In the genomic region with DNA sequence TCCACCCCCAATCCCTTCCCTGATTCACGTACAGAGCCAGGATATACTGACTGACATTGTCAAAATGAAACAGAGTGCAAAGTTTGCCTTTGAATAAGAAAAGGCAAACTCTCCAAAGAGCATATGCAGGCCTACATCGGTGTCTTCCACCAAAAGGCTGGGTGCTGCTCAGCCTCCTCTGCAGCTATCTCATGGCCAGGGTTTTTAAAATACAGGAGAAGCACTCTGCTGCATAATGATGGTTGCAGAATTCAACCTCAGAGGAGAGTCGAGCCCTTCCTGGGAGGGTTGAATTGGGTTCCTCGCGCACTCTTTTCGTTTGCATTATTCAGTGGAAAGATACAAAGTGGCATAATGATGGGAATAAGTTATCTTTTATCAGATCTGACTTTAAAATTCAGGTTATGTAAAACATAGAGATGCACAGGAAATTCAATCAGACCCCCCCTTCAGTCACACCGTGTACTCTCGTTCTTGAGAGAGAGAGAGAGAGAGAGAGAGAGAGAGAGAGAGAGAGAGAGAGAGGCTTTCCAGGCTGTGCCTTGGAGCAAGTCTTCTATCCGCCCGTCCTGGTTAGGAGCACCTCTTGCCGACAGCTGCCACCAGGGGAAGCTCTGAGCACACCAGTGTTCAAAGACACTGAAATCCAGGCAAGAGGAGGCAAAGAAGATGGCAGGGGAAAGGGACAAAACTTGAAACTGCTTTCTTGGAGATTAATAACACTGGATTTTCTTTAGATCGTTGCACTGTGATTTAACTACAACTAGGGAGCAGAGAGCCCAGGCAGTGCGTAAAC, we compare ENCODE assay signal across 8 mouse cellular contexts.
A peak's percentile ranks its signal among the peaks of the same experiment; 100 is the strongest.
DNase-seq lines count a peak whose midpoint lies in the region; ATAC-seq and TF ChIP-seq lines count a peak whose summit lies in the region.

No protein-coding gene starts in this region.

- H3K9ac ChIP-seq in intestine, postnatal 0 days (ENCODE audit: low read depth, low read length), result no peak overlapping the region
- no peak overlapping the region for H3K9ac ChIP-seq in intestine, embryonic 16.5 days (ENCODE audit: low read depth, low read length)
- no peak overlapping the region for H3K9ac ChIP-seq in hindbrain, embryonic 11.5 days (ENCODE audit: low read depth, low read length)

- no peak for TF ChIP-seq POLR2A in cortical plate, adult 2 months (IDR thresholded peaks at IDR 0.05; ENCODE audit: extremely low read depth, insufficient read depth, low read length)

- H3K9me3 ChIP-seq in intestine, postnatal 0 days (ENCODE audit: control insufficient read depth), result no peaks in the 10 kb centered on the region
- no peaks in the 10 kb centered on the region for H3K9me3 ChIP-seq in intestine, embryonic 16.5 days (ENCODE audit: control insufficient read depth, low read length)
- no peaks in the 10 kb centered on the region for H3K9me3 ChIP-seq in hindbrain, embryonic 11.5 days (ENCODE audit: control insufficient read depth, low read length)

- peak; percentile 68 for DNase-seq in hindbrain, embryonic 11.5 days (ENCODE audit: low spot score)
- DNase-seq in left cerebral cortex, adult 8-10 months (ENCODE audit: low spot score in 2 of 2), result peak; percentile 9 to 23
- DNase-seq in retina, embryonic 14.5 days (ENCODE audit: low spot score), result peak; percentile 62
- DNase-seq in urinary bladder, adult 2 months (ENCODE audit: low spot score), result no peak
- no peak for DNase-seq in spleen, postnatal 4 days (ENCODE audit: low spot score in 2 of 2)

- H3K4me1 ChIP-seq in intestine, postnatal 0 days (replicated peaks; ENCODE audit: control insufficient read depth, insufficient read depth, low read length), result no peaks in the 10 kb centered on the region
- H3K4me1 ChIP-seq in intestine, embryonic 16.5 days (ENCODE audit: control insufficient read depth, insufficient read depth, low read length), result no peaks in the 10 kb centered on the region
- H3K4me1 ChIP-seq in cortical plate, adult 2 months (ENCODE audit: control insufficient read depth, insufficient read depth, low read length), result no peaks in the 10 kb centered on the region
- no peaks in the 10 kb centered on the region for H3K4me1 ChIP-seq in hindbrain, embryonic 11.5 days (replicated peaks; ENCODE audit: control insufficient read depth, insufficient read depth, low read length)

- H3K4me2 ChIP-seq in intestine, postnatal 0 days (replicated peaks; ENCODE audit: low read depth), result no peak overlapping the region
- H3K4me2 ChIP-seq in intestine, embryonic 16.5 days (ENCODE audit: low read depth, low read length), result no peak overlapping the region
- no peak overlapping the region for H3K4me2 ChIP-seq in hindbrain, embryonic 11.5 days (replicated peaks; ENCODE audit: low read depth, low read length)

- H3K36me3 ChIP-seq in intestine, postnatal 0 days (ENCODE audit: control insufficient read depth, insufficient read depth), result no peaks in the 10 kb centered on the region
- no peaks in the 10 kb centered on the region for H3K36me3 ChIP-seq in intestine, embryonic 16.5 days (ENCODE audit: control insufficient read depth, insufficient read depth, low read length)
- H3K36me3 ChIP-seq in hindbrain, embryonic 11.5 days (ENCODE audit: control insufficient read depth, insufficient read depth, low read length), result no peaks in the 10 kb centered on the region

- peak; percentile 51 for TF ChIP-seq CTCF in intestine, postnatal 0 days (IDR thresholded peaks at IDR 0.05; ENCODE audit: low read depth)
- TF ChIP-seq CTCF in cortical plate, adult 2 months (IDR thresholded peaks at IDR 0.05; ENCODE audit: extremely low read depth, insufficient read depth, low read length), result peak; percentile 78

- no peak overlapping the region for H3K4me3 ChIP-seq in intestine, postnatal 0 days (ENCODE audit: low read depth, low read length)
- H3K4me3 ChIP-seq in intestine, embryonic 16.5 days (ENCODE audit: low read length), result no peak overlapping the region
- no peak overlapping the region for H3K4me3 ChIP-seq in cortical plate, adult 2 months (ENCODE audit: insufficient read depth, low read length)
- no peak overlapping the region for H3K4me3 ChIP-seq in hindbrain, embryonic 11.5 days (ENCODE audit: low read depth, low read length)

- no peaks in the 10 kb centered on the region for H3K27me3 ChIP-seq in intestine, postnatal 0 days (replicated peaks; ENCODE audit: control insufficient read depth, insufficient read depth, low read length)
- H3K27me3 ChIP-seq in intestine, embryonic 16.5 days (replicated peaks; ENCODE audit: control insufficient read depth, insufficient read depth, low read length), result no peaks in the 10 kb centered on the region
- no peaks in the 10 kb centered on the region for H3K27me3 ChIP-seq in hindbrain, embryonic 11.5 days (ENCODE audit: control insufficient read depth, insufficient read depth, low read length)

- ATAC-seq in intestine, postnatal 0 days, result no peak
- no peak for ATAC-seq in intestine, embryonic 16.5 days
- 0 out of 2 replicates have a peak, but pooled peaks have one; percentile 56 for ATAC-seq in hindbrain, embryonic 11.5 days (ENCODE audit: low FRiP score)

- no peak overlapping the region for H3K27ac ChIP-seq in intestine, postnatal 0 days (ENCODE audit: low read depth, low read length)
- no peak overlapping the region for H3K27ac ChIP-seq in intestine, embryonic 16.5 days (ENCODE audit: low read length)
- no peak overlapping the region for H3K27ac ChIP-seq in cortical plate, adult 2 months (ENCODE audit: insufficient read depth, low read length)
- no peak overlapping the region for H3K27ac ChIP-seq in hindbrain, embryonic 11.5 days (ENCODE audit: low read depth, low read length)

- WGBS in intestine, postnatal 0 days, result 52% methylated on average over 13 of the region's 13 CpGs
- WGBS in intestine, embryonic 16.5 days, result 50% methylated on average over 13 of the region's 13 CpGs
- WGBS in hindbrain, embryonic 11.5 days, result 52% methylated on average over 13 of the region's 13 CpGs

Comparison
In these comparisons a context has a peak if more than half of its experiments do, and no peak if none do; other contexts are left out.
1. DNase-seq: peak in hindbrain, embryonic 11.5 days (single experiment), left cerebral cortex, adult 8-10 months (2 of 2) and retina, embryonic 14.5 days (single experiment); none in urinary bladder, adult 2 months (single experiment) and spleen, postnatal 4 days (0 of 2).